Mouse (Mus musculus) neutrophil, adult 5-6 weeks (primary cell): ENCODE measurements around the gene Chil4. TPM values are rescaled to one million over a fixed set of nuclear protein-coding genes. Genes with fewer than 3 reads are reported as not detected.
A peak's percentile ranks its signal among the peaks of the same experiment; 100 is the strongest.
"Not testable (repeated sequence)": the region's sequence is repeated elsewhere in the genome, so short reads cannot be mapped to it uniquely, and the experiment has no call there.

Experiments
- ATAC-seq: fragments of 151-379, 151-347 bp; 2 replicates; pipeline ENCODE4 v1.8.0; 2017; ENCODE audit warnings: mild to moderate bottlenecking, moderate TSS enrichment; ENCODE audit not compliant: insufficient number of reproducible peaks, poor library complexity, low FRiP score, severe bottlenecking; ENCODE audit errors: extremely low read depth
- total RNA-seq: library from RNA; stranded (forward); fragments of 200-1000 nt; gene quantifications from 2 replicates; pipeline ENCODE4 v1.2.3, GENCODE M21; 2017

Chil4 gene
- total RNA-seq: not detected in 2 replicates

GRCm38 (mm10) chr3:106219407-106219806 lies at the start of gene Chil4:
Chil4 (minus strand) TSS chr3:106219507.
- no peak for ATAC-seq

DNA sequence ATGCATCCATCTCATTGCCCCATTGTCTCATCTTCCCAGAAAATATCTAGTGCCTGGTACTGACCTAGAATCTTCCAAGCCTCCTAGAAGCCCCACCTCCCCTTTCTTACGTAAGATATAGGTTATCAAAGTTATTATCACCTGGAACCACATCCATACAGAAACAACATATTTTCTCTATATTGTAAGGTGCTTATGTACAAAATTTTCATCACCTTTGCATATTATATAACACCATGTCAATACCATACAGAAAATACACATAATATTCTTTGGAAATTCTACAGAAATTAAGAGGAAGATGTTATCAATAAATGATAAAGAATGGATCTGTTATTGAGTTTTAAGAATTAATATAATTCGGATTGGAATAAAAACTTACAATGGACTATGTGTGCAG lies 46.5 kb upstream of the Chil4 start:
- ATAC-seq: no peak

- no peak for ATAC-seq
These were observed 45.5 kb upstream of the Chil4 start for GRCm38 (mm10) chr3:106264854-106265253.

GRCm38 (mm10) chr3:106257076-106257475 lies 37.8 kb upstream of the Chil4 start:
- ATAC-seq: not testable (repeated sequence)

DNA sequence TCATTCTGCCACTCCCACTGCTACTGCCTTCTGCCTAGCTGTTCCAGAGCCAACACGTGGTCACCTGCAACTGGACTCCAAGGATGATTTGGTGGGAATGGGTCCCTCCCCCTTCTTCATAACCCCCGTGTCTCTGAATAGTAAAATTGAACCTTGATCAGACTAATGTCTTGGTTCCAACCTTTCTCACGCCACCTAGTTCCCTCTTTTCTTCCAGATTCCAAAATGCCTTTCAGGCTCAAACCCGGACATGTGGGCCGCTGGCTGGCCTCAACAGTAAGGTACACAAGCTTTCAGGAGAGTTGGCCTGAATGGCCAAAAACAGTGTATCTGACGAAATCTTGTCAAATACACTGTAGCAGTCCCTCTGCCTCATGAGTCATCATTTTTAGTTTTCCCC lies 33.4 kb upstream of the Chil4 start:
- ATAC-seq: no peak

DNA sequence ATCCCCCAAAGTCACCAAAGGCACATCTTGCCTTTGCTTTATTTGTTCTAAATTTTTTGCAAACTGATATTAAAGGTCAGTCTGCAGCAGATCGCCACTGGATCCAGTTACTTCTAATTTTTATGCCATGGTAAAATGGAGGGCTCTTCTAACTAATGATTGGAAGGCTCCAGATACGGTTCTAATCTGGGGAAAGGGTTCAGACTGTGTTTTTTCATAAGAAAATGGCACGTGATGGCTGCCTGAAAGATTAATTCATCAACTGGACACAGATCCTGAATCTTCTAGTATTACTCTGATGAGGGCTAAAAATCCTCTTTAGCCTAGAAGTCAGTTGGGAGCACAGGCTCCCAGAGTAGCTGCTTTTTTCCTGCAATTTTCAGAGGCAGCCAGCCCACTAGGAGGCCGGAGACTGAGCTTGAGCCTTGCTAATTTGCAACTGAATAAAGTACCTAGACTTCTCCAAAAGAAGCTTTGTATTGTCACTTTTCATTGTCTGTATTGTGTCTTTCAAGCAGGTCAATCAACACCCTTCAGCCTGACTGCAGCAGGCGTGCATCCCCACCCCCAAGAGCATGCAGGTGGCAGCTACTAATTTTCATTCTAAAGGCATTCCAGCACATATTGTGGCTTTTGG lies 31.6 kb upstream of the Chil4 start:
- not testable (repeated sequence) for ATAC-seq

- not testable (repeated sequence) for ATAC-seq
These were observed 28.1 kb upstream of the Chil4 start for GRCm38 (mm10) chr3:106247369-106247768.

DNA sequence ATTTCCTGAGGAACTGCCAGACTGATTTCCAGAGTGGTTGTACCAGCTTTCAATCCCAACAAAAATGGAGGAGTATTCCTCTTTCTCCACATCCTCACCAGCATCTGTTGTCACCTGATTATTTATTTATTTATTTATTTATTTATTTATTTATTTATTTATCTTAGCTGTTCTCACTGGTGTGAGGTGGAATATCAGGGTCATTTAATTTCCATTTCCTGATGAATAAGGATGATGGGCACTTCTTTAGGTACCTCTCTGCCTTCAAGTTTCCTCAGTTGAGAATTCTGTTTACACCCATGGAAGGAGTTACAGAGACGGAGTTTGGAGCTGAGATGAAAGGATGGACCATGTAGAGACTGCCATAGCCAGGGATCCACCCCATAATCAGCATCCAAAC lies 20.9 kb upstream of the Chil4 start:
- not testable (repeated sequence) for ATAC-seq

DNA sequence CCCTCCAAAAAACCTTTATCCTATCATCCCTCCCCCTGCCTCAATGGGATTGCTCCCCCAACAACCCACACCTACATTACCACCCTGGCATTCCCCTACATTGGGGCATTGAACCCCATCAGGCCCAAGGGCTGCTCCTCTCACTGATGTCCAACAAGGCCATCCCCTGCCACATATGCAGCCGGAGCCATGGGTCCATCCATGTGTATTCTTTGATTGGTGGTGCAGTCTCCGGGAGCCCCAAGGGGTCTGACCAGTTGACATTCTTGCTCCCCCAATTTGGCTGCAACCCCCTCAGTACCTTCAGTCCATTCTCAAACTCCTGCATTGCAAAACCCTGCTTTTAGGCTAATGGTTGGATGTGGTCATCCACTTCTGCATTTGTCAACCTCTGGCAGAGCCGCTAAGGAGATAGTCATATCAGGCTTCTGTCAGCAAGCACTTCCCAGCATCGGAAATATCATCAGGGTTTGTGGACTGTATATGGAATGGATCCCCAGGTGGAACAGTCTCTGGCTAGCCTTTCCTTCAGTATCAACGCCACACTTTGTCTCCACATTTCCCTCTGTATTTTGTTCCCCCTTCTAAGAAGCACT lies 20.0 kb upstream of the Chil4 start:
- ATAC-seq: no peak

DNA sequence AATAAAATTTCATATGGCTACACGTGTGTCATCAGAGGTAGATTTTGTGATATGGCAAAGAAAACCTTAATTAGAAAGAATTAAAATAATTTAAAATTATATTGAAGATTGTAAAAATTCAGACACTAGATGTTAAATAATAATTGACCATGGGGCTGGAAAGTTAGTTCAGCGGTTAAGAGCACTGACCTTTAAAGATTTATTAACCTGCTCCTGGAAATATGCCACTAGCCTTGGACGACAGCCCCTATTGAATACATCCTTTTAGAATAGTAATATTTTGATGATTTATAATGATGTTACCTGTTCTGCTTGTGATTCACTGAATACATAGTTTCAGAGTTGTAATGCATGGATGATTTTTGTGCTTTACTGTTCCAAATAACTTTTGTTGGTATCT lies 4.1 kb upstream of the Chil4 start:
- ATAC-seq: not testable (repeated sequence)

DNA sequence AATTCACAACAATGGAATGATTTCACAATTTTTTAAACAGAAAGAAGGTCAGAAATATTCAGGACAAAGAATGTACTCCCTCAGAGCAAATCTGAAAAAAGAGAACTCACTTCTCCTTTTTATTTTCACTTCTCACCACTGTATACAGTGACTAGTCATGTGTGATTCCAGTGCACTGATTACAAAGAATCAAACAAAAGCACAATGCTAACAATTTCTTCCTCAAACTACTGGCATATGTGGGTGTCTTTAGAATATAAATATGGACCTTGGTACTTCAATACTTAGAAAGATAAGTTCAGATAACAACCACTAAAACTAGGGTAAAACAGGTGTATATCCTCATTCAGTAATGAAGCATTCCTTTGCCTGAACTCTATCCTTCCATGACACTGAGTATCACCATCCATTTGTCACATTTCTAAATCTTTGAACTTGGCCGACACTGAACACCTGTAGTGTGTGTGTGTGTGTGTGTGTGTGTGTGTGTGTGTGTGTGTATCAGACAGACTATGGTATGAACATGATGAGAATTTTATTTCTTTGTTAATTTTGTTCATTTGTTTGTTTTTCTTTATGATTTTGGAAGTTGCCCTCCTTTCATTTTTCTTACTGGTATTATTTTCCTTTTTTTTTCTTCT lies 2.4 kb upstream of the Chil4 start:
- ATAC-seq: peak; percentile 90

GRCm38 (mm10) chr3:106218284-106218954 lies 888 bp downstream of the Chil4 start:
- not testable (repeated sequence) for ATAC-seq

DNA sequence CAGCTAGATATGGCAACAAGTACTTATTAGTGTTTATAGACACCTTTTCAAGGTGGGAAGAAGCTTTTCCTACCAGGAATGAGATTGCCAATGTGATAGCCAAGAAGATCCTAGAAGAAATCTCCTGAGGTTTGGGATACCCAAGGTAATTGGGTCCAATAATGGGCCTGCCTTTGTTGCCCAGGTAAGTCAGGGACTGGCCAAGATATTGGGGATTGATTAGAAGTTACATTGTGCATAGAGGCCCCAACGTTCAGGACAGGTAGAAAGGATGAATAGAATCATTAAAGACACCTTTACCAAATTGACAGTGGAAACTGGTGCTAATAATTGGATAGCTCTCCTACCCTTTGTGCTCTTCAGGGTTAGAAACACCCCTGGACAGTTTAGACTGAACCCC lies 21.3 kb downstream of the Chil4 start:
- ATAC-seq: not testable (repeated sequence)

- ATAC-seq: not testable (repeated sequence)
These were observed 22.1 kb downstream of the Chil4 start for GRCm38 (mm10) chr3:106197246-106197645.

GRCm38 (mm10) chr3:106196276-106196675 lies 23.0 kb downstream of the Chil4 start:
- ATAC-seq: no peak

DNA sequence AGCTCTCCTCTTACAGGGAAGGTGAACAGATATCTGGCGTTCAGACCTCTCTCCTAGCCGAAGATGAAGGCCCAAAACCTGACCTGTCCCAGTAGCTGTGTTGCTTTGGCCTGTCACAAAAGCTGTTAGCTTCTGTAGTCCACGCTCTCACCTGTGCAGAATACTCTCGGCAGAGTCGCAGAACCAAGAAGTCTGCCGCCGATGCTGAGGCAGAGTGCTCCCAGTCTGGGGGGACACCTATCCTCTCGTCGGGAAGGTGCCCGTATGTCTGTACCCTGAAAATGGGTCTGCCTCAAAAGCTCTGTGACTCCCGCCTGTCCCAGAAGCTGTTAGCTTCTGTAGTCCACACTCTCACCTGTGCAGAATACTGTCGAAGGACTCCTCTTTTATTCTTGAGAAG lies 23.8 kb downstream of the Chil4 start:
- no peak for ATAC-seq

DNA sequence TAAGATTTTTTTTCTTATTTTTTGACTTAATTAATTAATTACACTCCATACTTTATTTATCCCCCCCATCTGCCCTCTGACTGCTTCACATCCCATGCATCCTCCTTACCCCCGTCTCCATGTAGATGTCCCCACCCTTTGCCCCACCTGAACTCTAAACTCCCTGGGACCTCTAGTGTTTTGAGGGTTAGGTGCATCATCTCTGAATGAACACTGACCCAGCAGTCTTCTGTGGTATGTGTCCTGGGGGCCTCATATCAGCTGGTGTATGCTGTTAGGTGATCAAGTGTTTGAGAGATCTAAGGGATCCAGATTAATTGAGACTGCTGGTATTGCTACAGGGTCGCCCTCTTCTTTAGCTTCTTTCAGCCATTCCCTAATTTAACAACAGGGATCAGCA lies 31.3 kb downstream of the Chil4 start:
- no peak for ATAC-seq

DNA sequence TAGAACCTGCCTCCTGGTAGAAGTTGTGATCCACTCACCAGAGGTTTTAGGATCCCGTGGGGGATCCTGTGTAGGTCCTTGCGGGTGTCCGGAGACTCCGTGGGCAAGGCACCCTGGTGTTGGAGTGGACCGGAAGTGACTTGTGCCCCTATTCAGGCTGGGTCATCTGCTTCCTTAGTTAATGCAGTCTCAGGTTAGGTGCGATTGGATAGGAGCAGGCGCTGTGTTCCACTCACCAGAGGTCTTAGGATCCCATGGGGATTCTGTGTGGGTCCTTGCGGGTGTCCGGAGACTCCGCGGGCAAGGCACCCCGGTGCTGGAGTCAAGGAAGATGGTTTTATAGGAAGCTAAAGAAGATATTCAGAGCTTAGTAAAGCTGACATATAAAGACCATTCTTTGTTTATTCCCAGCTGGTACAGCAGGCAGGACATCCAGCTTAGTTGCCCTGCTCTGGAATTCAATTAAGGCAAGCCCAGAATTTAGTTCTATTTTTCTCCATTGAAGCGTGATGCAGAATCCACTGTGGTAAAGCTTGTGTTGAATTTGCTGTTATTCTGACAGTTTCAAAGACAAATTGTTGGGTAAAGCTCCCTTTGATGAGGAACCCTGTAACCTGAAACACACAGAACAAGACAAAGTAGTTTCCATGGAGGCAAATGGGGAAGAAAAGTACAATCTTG lies 41.7 kb downstream of the Chil4 start:
- no peak for ATAC-seq

- ATAC-seq: not testable (repeated sequence)
These were observed 44.3 kb downstream of the Chil4 start for GRCm38 (mm10) chr3:106174971-106175370.
